Mouse (Mus musculus) Patski (cell line): ENCODE results near the gene Aldh3b3. TPM values are rescaled to one million over a fixed set of nuclear protein-coding genes. Genes with fewer than 3 reads are reported as not detected.
A peak's percentile ranks its signal among the peaks of the same experiment; 100 is the strongest.

ENCODE experiments used
- ATAC-seq: fragments of 100-300 bp; one replicate; pipeline ENCODE4 v1.8.0; 2021
- CTCF ChIA-PET: fragments of 350-600 bp; sonication (Branson Sonifier 250); formaldehyde crosslinking; loops from one replicate; lab custom pipeline; 2022; ENCODE audit warnings: inconsistent platforms; lab: Charles Lee
- POLR2A ChIA-PET: fragments of 350-600 bp; sonication (Branson Sonifier 250); formaldehyde crosslinking; loops from one replicate; lab custom pipeline; 2022; ENCODE audit warnings: antibody characterized with exemption, inconsistent platforms; lab: Charles Lee
- DNase-seq: peaks from one replicate; pipeline ENCODE4 v3.0.0-alpha.2; 2011; ENCODE audit warnings: low read depth, low spot score
- H3K27me3 ChIP-seq: fragments of 371-371 bp; one replicate; pipeline ENCODE4 v1.5.1; 2021
- CTCF ChIP-seq: fragments of 100-300 bp; IDR thresholded peaks from one replicate; pipeline ENCODE4 v1.5.1; 2021
- in situ Hi-C: fragments of 300-500 bp; cut with MboI; formaldehyde crosslinking; loops from 3 replicates; pipeline ENCODE4 v1.11.1; 2018; ENCODE audit warnings: low pct_unique_long_range_greater_than_20kb, mixed read lengths
- polyA plus RNA-seq: library from polyadenylated mRNA; unstranded; gene quantifications from one replicate; pipeline ENCODE4 v1.2.3, GENCODE M21; 2021

Aldh3b3 gene
- polyA plus RNA-seq, result 0.17 TPM

GRCm38 (mm10) chr19:3958470-3958869, at the start of gene Aldh3b3:
Aldh3b3 (plus strand) TSS chr19:3958645.
- TF ChIP-seq CTCF, result no peak
- POLR2A ChIA-PET, result no interaction called here
- peaks cover 20% of the 10 kb centered on the region for H3K27me3 ChIP-seq
- ATAC-seq (no peak), DNase-seq (no peak)
- CTCF ChIA-PET, result interaction anchor here (1.4 to 3.5 kb wide), 3 partner anchors 12 to 55 kb away, joined by 3 to 15 read pairs (median 4); no protein-coding TSS in a partner anchor
- in situ Hi-C loops, result no loop called here

- in situ Hi-C loops, result no loop called here
- POLR2A ChIA-PET, result no interaction called here
- ATAC-seq, result no peak
These were observed 48.2 kb upstream of the Aldh3b3 start for GRCm38 (mm10) chr19:3910206-3910605.

GRCm38 (mm10) chr19:3912337-3913204, 45.9 kb upstream of the Aldh3b3 start, which contains the start of gene Ndufs8:
Ndufs8 (minus strand) TSS chr19:3912774.
- in situ Hi-C loops, result no loop called here
- no peaks in the 10 kb centered on the region for H3K27me3 ChIP-seq
- DNase-seq (peak; percentile 90), ATAC-seq (peak; percentile 92)
- no peak for TF ChIP-seq CTCF
- ChIA-PET CTCF (interaction anchor here (1.6 kb wide), 1 partner anchor 78 kb away, joined by 3 read pairs; no protein-coding TSS in a partner anchor), POLR2A (interaction anchor here (0.6 to 0.7 kb wide), 4 partner anchors 25 to 926 kb away, joined by 3 to 7 read pairs (median 4); no protein-coding TSS in a partner anchor)

More at GRCm38 (mm10) chr19:3910206-3910605, 48.2 kb upstream of the Aldh3b3 start:
- no peak for DNase-seq
- no peaks in the 10 kb centered on the region for H3K27me3 ChIP-seq
- CTCF ChIA-PET, result no interaction called here
- TF ChIP-seq CTCF, result no peak

- POLR2A ChIA-PET, result interaction anchor here (0.6 kb wide), 1 partner anchor 24 kb away, joined by 3 read pairs; no protein-coding TSS in a partner anchor
- no peak for ATAC-seq
These were observed 44.8 kb upstream of the Aldh3b3 start for GRCm38 (mm10) chr19:3913692-3914091.

GRCm38 (mm10) chr19:3914535-3914934, 43.9 kb upstream of the Aldh3b3 start:
- in situ Hi-C loops, result no loop called here
- TF ChIP-seq CTCF, result no peak
- DNase-seq, result no peak
- POLR2A ChIA-PET, result interaction anchor here (0.7 to 0.8 kb wide), 2 partner anchors 8 to 12 kb away, joined by 4 read pairs; no protein-coding TSS in a partner anchor
- CTCF ChIA-PET, result interaction anchor here (3.3 kb wide), 1 partner anchor 12 kb away, joined by 13 read pairs; no protein-coding TSS in a partner anchor
- no peak for ATAC-seq
- H3K27me3 ChIP-seq, result no peaks in the 10 kb centered on the region

More at GRCm38 (mm10) chr19:3913692-3914091, 44.8 kb upstream of the Aldh3b3 start:
- CTCF ChIA-PET, result interaction anchor here (1.6 to 3.3 kb wide), 2 partner anchors 13 to 77 kb away, joined by 3 to 13 read pairs; no protein-coding TSS in a partner anchor
- no peak for TF ChIP-seq CTCF
- no peak for DNase-seq
- in situ Hi-C loops, result no loop called here
- H3K27me3 ChIP-seq, result no peaks in the 10 kb centered on the region

- in situ Hi-C loops, result no loop called here
- DNase-seq (no peak), ATAC-seq (no peak)
- no peaks in the 10 kb centered on the region for H3K27me3 ChIP-seq
- TF ChIP-seq CTCF, result no peak
- ChIA-PET POLR2A (interaction anchor here (0.8 kb wide), 1 partner anchor 25 kb away, joined by 3 read pairs; no protein-coding TSS in a partner anchor), CTCF (interaction anchor here (1.5 to 3.3 kb wide), 2 partner anchors 10 to 96 kb away, joined by 3 to 13 read pairs; partner anchors contain the start of gene Ndufv1)
These were observed 41.7 kb upstream of the Aldh3b3 start for GRCm38 (mm10) chr19:3916727-3917126.

- POLR2A ChIA-PET, result interaction anchor here (0.5 to 0.7 kb wide), 2 partner anchors 14 to 414 kb away, joined by 3 to 4 read pairs; no protein-coding TSS in a partner anchor
- DNase-seq, result no peak
- in situ Hi-C loops, result no loop called here
These were observed 38.5 kb upstream of the Aldh3b3 start for GRCm38 (mm10) chr19:3919928-3920327.

GRCm38 (mm10) chr19:3922661-3923371, 35.6 kb upstream of the Aldh3b3 start:
- TF ChIP-seq CTCF, result no peak
- CTCF ChIA-PET, result interaction anchor here (1.1 to 1.5 kb wide), 3 partner anchors 23 to 58 kb away, joined by 3 to 4 read pairs (median 4); no protein-coding TSS in a partner anchor
- ATAC-seq (no peak), DNase-seq (no peak)
- in situ Hi-C loops, result no loop called here
- no peaks in the 10 kb centered on the region for H3K27me3 ChIP-seq
- POLR2A ChIA-PET, result interaction anchor here (0.6 to 0.9 kb wide), 2 partner anchors 8 to 134 kb away, joined by 4 to 5 read pairs; no protein-coding TSS in a partner anchor

More at GRCm38 (mm10) chr19:3919928-3920327, 38.5 kb upstream of the Aldh3b3 start:
- no peak for TF ChIP-seq CTCF
- CTCF ChIA-PET, result interaction anchor here (0.7 to 1.4 kb wide), 4 partner anchors 25 to 93 kb away, joined by 3 to 4 read pairs (median 3); partner anchors contain the start of gene Ndufv1
- no peak for ATAC-seq
- no peaks in the 10 kb centered on the region for H3K27me3 ChIP-seq

GRCm38 (mm10) chr19:3923586-3923985, 34.9 kb upstream of the Aldh3b3 start:
- in situ Hi-C loops, result no loop called here
- ATAC-seq, result no peak
- CTCF ChIA-PET, result interaction anchor here (1.1 to 1.5 kb wide), 3 partner anchors 22 to 57 kb away, joined by 3 to 4 read pairs (median 4); no protein-coding TSS in a partner anchor

More at GRCm38 (mm10) chr19:3923586-3923985, 34.9 kb upstream of the Aldh3b3 start:
- DNase-seq, result no peak
- POLR2A ChIA-PET, result interaction anchor here (0.6 to 0.9 kb wide), 2 partner anchors 9 to 133 kb away, joined by 4 to 5 read pairs; no protein-coding TSS in a partner anchor
- TF ChIP-seq CTCF, result no peak
- no peaks in the 10 kb centered on the region for H3K27me3 ChIP-seq
